Mouse (Mus musculus): ENCODE data around the gene Thap4. TPM values are rescaled to one million over a fixed set of nuclear protein-coding genes. Genes with fewer than 3 reads are reported as not detected.
"Not testable (repeated sequence)": the region's sequence is repeated elsewhere in the genome, so short reads cannot be mapped to it uniquely, and the experiment has no call there.

Gene Thap4
- polyA plus RNA-seq, 1 experiment from 2014 or later = 39.2 TPM

DNA sequence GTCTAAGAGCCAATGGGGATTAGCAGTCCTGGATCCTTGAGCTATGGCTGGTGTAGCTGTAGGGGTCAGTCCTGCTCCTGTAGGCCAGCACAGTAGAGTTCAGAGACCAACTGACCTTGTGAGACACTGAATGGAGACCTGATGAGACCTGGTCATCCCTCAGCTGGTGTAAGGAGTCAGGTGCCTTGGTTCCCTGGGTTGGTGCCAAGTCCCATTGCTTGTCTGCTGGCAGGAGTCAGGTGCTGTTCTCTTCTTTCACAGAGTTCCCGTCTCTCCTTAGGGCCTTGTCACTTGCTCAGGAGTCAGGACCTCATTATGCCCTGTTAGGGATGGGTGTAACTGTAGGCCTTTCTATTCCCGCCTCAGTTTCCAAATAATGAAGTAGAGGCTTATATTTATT is 32.2 kb upstream of the Thap4 start:
- Histone ChIP-seq H3K9ac (replicated peaks; ENCODE audit: low read length) (no peak overlapping the region), H3K4me1 (ENCODE audit: control insufficient read depth, insufficient read depth, low read length) (no peaks in the 10 kb centered on the region), H3K4me2 (ENCODE audit: low read length) (no peak overlapping the region), H3K36me3 (ENCODE audit: control insufficient read depth, insufficient read depth, low read length) (peaks cover 87% of the 10 kb centered on the region), H3K27ac (replicated peaks; ENCODE audit: low read depth, low read length) (no peak overlapping the region), H3K9me3 (ENCODE audit: control insufficient read depth, low read length) (no peaks in the 10 kb centered on the region), H3K4me3 (replicated peaks; ENCODE audit: low read depth, low read length) (no peak overlapping the region), H3K27me3 (ENCODE audit: control insufficient read depth, insufficient read depth, low read length) (no peaks in the 10 kb centered on the region)
- 96% methylated on average over 2 of the region's 2 CpGs for WGBS
- ATAC-seq (ENCODE audit: low FRiP score, low TSS enrichment) (no peak), DNase-seq (no peak)

DNA sequence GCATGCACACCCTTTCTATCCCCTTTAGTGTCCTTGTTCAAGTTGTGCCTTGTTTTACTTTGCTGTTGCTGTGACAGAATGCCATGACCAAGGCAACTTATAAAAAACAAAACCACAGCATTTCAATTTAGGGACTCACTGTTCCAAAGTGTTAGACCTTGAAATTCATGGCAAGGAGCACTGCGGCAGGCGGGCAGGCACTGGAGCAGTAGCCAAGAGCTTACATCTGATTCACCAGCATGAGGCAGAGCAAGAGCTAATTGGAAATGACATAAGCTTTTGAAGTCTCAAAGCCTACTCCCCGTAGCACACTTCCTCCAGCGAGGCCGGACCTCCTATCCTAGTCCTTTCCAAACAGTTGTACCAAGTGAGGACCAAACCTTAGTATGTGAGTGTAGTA is 22.0 kb upstream of the Thap4 start:
- no peak overlapping the region for H3K27ac ChIP-seq (replicated peaks; ENCODE audit: low read depth, low read length)
- H3K4me3 ChIP-seq (replicated peaks; ENCODE audit: low read depth, low read length) = no peak overlapping the region
- H3K4me1 ChIP-seq (ENCODE audit: control insufficient read depth, insufficient read depth, low read length) = no peaks in the 10 kb centered on the region
- 85% methylated on average over 5 of the region's 5 CpGs for WGBS
- no peak overlapping the region for H3K9ac ChIP-seq (replicated peaks; ENCODE audit: low read length)
- no peak overlapping the region for H3K4me2 ChIP-seq (ENCODE audit: low read length)
- no peaks in the 10 kb centered on the region for H3K9me3 ChIP-seq (ENCODE audit: control insufficient read depth, low read length)
- ATAC-seq (ENCODE audit: low FRiP score, low TSS enrichment) (no peak), DNase-seq (no peak)
- H3K27me3 ChIP-seq (ENCODE audit: control insufficient read depth, insufficient read depth, low read length) = no peaks in the 10 kb centered on the region
- peaks cover 77% of the 10 kb centered on the region for H3K36me3 ChIP-seq (ENCODE audit: control insufficient read depth, insufficient read depth, low read length)

DNA sequence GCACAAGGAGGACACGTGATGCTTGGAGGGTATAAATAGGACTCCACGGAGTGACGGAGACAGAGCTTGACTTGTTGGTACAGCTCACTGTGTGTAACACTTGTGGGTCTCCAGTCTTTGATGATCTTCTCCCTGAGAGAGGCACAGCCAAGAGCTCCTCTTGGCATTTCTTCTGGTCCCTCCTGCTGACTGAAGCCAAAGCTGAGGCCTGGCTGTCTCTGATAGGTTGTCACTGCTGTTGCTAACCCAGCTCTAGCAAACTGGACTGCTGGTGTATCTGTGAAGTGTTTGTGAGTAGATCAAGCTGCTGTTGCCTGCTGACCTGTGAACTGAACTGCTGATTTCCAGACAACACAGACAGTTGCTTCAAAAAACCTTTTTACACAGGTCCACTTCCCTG is 15.2 kb upstream of the Thap4 start:
- H3K4me2 ChIP-seq (ENCODE audit: low read length) = no peak overlapping the region
- H3K27ac ChIP-seq (replicated peaks; ENCODE audit: low read depth, low read length) = no peak overlapping the region
- no peak overlapping the region for H3K4me3 ChIP-seq (replicated peaks; ENCODE audit: low read depth, low read length)
- H3K9me3 ChIP-seq (ENCODE audit: control insufficient read depth, low read length) = no peaks in the 10 kb centered on the region
- peaks cover 36% of the 10 kb centered on the region for H3K36me3 ChIP-seq (ENCODE audit: control insufficient read depth, insufficient read depth, low read length)
- H3K27me3 ChIP-seq (ENCODE audit: control insufficient read depth, insufficient read depth, low read length) = no peaks in the 10 kb centered on the region
- ATAC-seq (ENCODE audit: low FRiP score, low TSS enrichment) (no peak), DNase-seq (no peak)
- no peak overlapping the region for H3K9ac ChIP-seq (replicated peaks; ENCODE audit: low read length)
- 96% methylated on average over 3 of the region's 3 CpGs for WGBS
- no peaks in the 10 kb centered on the region for H3K4me1 ChIP-seq (ENCODE audit: control insufficient read depth, insufficient read depth, low read length)

DNA sequence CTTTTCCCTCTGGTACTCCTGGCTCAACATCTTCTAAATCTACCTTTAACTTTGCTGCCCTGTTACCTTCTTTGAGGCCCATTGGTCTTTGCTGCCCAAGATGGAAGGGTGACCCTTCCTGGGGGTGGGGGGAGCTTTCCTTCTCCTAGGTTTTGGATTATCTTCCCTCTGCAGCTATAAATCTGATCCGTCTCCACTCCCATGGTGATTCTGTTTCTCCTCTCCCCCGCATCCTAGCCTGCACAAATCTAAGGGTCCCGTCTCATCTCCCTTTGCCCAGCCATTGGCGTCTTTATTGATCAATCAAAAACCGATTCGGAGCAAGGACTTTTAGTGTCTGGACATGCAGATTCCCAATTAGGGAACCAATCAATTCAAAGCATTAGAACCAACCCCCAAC is 12.9 kb upstream of the Thap4 start:
- no peak overlapping the region for H3K4me3 ChIP-seq (replicated peaks; ENCODE audit: low read depth, low read length)
- H3K4me1 ChIP-seq (ENCODE audit: control insufficient read depth, insufficient read depth, low read length) = no peaks in the 10 kb centered on the region
- no peaks in the 10 kb centered on the region for H3K27me3 ChIP-seq (ENCODE audit: control insufficient read depth, insufficient read depth, low read length)
- DNase-seq (no peak), ATAC-seq (ENCODE audit: low FRiP score, low TSS enrichment) (no peak)
- peaks cover 18% of the 10 kb centered on the region for H3K36me3 ChIP-seq (ENCODE audit: control insufficient read depth, insufficient read depth, low read length)
- no peak overlapping the region for H3K4me2 ChIP-seq (ENCODE audit: low read length)
- WGBS = 95% methylated on average over 6 of the region's 6 CpGs
- H3K27ac ChIP-seq (replicated peaks; ENCODE audit: low read depth, low read length) = no peak overlapping the region
- H3K9me3 ChIP-seq (ENCODE audit: control insufficient read depth, low read length) = no peaks in the 10 kb centered on the region
- H3K9ac ChIP-seq (replicated peaks; ENCODE audit: low read length) = no peak overlapping the region

DNA sequence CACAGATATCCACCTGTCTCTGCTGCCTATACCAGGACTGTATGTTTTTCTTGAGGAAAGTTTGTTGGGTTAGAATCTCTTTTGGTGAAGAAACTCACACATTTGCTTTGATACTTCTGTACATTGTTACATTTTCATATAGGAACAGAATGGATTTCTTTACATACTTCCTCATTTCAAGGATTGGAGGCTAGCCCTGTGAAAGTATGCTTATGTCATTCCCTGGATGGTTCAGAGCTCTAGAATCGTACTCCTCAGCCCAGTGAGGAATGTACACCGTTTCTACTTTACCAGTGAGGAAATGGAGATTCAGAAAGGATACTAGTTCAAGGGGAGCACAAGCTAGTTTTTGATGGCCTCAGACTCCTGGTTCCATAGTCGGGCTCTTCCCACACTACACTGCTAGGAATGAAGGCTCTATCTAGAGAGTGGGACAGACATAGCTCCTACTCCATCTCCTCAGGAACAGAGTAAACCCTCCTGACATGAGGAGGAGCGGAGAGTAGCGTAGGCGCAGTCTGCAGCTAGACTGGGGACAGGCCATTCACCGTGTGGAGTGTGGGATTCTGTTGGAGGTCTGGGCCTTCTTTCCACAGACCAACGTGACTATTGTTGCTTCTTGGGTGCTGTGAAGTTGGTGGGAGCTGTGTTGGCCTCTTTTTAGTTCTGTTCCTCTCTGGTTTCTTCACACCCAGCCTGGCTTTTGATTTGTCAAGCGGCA is 10.4 kb upstream of the Thap4 start:
- no peak overlapping the region for H3K9ac ChIP-seq (replicated peaks; ENCODE audit: low read length)
- H3K9me3 ChIP-seq (ENCODE audit: control insufficient read depth, low read length) = no peaks in the 10 kb centered on the region
- 94% methylated on average over 9 of the region's 9 CpGs for WGBS
- ATAC-seq (ENCODE audit: low FRiP score, low TSS enrichment) (no peak), DNase-seq (no peak)
- H3K27me3 ChIP-seq (ENCODE audit: control insufficient read depth, insufficient read depth, low read length) = no peaks in the 10 kb centered on the region
- no peak overlapping the region for H3K4me3 ChIP-seq (replicated peaks; ENCODE audit: low read depth, low read length)
- no peak overlapping the region for H3K27ac ChIP-seq (replicated peaks; ENCODE audit: low read depth, low read length)
- no peaks in the 10 kb centered on the region for H3K4me1 ChIP-seq (ENCODE audit: control insufficient read depth, insufficient read depth, low read length)
- H3K4me2 ChIP-seq (ENCODE audit: low read length) = no peak overlapping the region
- peaks cover 17% of the 10 kb centered on the region for H3K36me3 ChIP-seq (ENCODE audit: control insufficient read depth, insufficient read depth, low read length)

DNA sequence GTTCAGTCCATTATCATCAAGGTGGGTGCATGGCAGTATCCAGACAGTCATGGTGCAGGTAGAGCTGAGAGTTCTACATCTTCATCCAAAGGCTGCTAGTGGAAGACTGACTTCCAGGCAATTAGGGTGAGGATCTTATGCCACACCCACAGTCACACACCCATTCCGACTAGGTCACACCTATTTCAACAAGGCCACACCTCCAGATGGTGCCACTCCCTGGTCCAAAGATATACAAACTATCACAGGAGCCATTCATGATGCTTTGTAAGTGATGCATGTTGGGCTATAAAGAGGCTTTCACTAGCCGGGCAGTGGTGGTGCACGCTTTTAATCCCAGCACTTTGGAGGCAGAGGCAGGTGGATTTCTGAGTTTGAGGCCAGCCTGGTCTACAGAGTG is 8.9 kb upstream of the Thap4 start:
- not testable (repeated sequence) for H3K4me1 ChIP-seq (ENCODE audit: control insufficient read depth, insufficient read depth, low read length); H3K36me3 ChIP-seq (ENCODE audit: control insufficient read depth, insufficient read depth, low read length); DNase-seq; H3K27me3 ChIP-seq (ENCODE audit: control insufficient read depth, insufficient read depth, low read length); H3K9me3 ChIP-seq (ENCODE audit: control insufficient read depth, low read length); H3K9ac ChIP-seq (replicated peaks; ENCODE audit: low read length); H3K4me2 ChIP-seq (ENCODE audit: low read length); H3K27ac ChIP-seq (replicated peaks; ENCODE audit: low read depth, low read length); H3K4me3 ChIP-seq (replicated peaks; ENCODE audit: low read depth, low read length); ATAC-seq (ENCODE audit: low FRiP score, low TSS enrichment)
- 90% methylated on average over 3 of the region's 3 CpGs for WGBS

DNA sequence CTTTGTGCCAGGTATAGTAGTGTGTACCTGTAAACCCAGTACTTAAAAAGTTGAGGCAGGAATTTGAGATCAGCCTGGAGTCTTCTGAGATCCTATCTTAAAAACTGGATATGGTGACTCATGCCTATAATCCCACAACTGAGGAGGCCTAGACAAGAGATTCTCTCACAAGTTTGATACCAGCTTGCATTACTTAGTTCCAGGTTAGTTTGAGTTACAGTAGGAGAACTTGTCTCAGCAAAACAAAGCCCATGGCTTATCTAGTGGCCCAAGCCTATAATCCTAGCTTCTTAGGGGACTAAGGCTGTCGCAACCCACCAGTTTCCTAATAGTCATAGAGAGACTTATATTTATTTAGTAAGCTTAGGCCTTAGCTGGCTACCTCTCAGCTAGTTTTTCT is 5.4 kb upstream of the Thap4 start:
- no peak overlapping the region for H3K9ac ChIP-seq (replicated peaks; ENCODE audit: low read length)

DNA sequence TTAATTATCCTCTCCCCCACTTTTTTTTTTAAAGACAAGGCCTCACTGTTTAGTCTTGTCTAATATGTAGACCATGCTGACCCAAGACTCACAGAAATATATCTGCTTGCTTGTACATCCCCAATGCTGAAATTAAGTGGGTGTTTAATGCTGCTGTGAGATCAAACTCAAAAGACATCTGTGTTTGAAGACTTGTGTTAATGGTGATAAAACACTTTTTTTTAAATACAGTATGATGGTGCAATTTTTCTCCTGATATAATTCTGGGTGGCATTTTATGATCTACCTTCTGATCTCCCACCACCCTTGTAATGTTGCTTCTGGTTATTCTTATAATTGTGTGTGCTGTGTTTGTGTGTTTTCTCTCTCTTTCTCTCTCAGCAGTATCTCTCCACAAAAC is 1.5 kb upstream of the Thap4 start:
- Histone ChIP-seq H3K27ac (replicated peaks; ENCODE audit: low read depth, low read length) (no peak overlapping the region), H3K9ac (replicated peaks; ENCODE audit: low read length) (no peak overlapping the region), H3K4me2 (ENCODE audit: low read length) (peak overlapping the region; percentile 86), H3K4me1 (ENCODE audit: control insufficient read depth, insufficient read depth, low read length) (peaks cover 14% of the 10 kb centered on the region; the same call in 1 of the 2 replicates), H3K9me3 (ENCODE audit: control insufficient read depth, low read length) (no peaks in the 10 kb centered on the region), H3K36me3 (ENCODE audit: control insufficient read depth, insufficient read depth, low read length) (no peaks in the 10 kb centered on the region), H3K4me3 (replicated peaks; ENCODE audit: low read depth, low read length) (no peak overlapping the region), H3K27me3 (ENCODE audit: control insufficient read depth, insufficient read depth, low read length) (no peaks in the 10 kb centered on the region)
- no peak for DNase-seq
- no peak for ATAC-seq (ENCODE audit: low FRiP score, low TSS enrichment)

More for the DNA sequence above, 5.4 kb upstream of the Thap4 start:
- Histone ChIP-seq H3K36me3 (ENCODE audit: control insufficient read depth, insufficient read depth, low read length) (no peaks in the 10 kb centered on the region), H3K4me2 (ENCODE audit: low read length) (no peak overlapping the region), H3K27me3 (ENCODE audit: control insufficient read depth, insufficient read depth, low read length) (no peaks in the 10 kb centered on the region), H3K4me3 (replicated peaks; ENCODE audit: low read depth, low read length) (no peak overlapping the region), H3K27ac (replicated peaks; ENCODE audit: low read depth, low read length) (no peak overlapping the region), H3K4me1 (ENCODE audit: control insufficient read depth, insufficient read depth, low read length) (peaks cover 8% of the 10 kb centered on the region; the same call in 1 of the 2 replicates), H3K9me3 (ENCODE audit: control insufficient read depth, low read length) (no peaks in the 10 kb centered on the region)
- no peak for ATAC-seq (ENCODE audit: low FRiP score, low TSS enrichment)
- no peak for DNase-seq
- 92% methylated on average over 1 of the region's 1 CpGs for WGBS

DNA sequence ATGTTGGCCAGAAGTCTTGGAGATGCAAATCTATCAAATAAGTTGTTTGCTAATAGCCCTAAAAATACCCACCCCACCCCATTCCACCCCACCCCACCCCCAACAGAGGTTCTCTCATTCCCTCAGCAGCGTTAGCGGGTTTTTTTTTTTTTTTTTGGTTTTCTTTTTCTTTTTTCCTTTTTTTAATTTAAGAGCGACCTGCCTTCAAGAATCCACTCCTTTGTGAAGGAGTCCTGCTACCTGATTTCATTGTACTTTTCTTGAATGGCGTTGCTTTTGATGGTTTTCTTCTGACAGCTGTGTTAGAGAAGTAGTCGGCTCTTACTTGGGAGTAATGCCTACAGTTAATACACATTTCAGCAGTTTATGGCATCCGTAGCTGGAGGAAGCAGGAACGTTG is 954 bp upstream of the Thap4 start:
- H3K9ac ChIP-seq (replicated peaks; ENCODE audit: low read length) = peak overlapping the region; percentile 86
- peak overlapping the region; percentile 86 for H3K4me2 ChIP-seq (ENCODE audit: low read length)
- H3K36me3 ChIP-seq (ENCODE audit: control insufficient read depth, insufficient read depth, low read length) = peaks cover under 1% of the 10 kb centered on the region; the same call in 1 of the 2 replicates
- ATAC-seq (ENCODE audit: low FRiP score, low TSS enrichment) (no peak), DNase-seq (no peak)
- H3K9me3 ChIP-seq (ENCODE audit: control insufficient read depth, low read length) = no peaks in the 10 kb centered on the region
- H3K4me3 ChIP-seq (replicated peaks; ENCODE audit: low read depth, low read length) = peak overlapping the region; percentile 96
- 32% methylated on average over 7 of the region's 7 CpGs for WGBS
- peaks cover 14% of the 10 kb centered on the region; the same call in 1 of the 2 replicates for H3K4me1 ChIP-seq (ENCODE audit: control insufficient read depth, insufficient read depth, low read length)
- no peak overlapping the region for H3K27ac ChIP-seq (replicated peaks; ENCODE audit: low read depth, low read length)
- no peaks in the 10 kb centered on the region for H3K27me3 ChIP-seq (ENCODE audit: control insufficient read depth, insufficient read depth, low read length)

Data from midbrain, embryonic 14.5 days (tissue).